Mouse (Mus musculus) kidney, postnatal 14 days (tissue): Measurements from ENCODE around the gene Pcolce.

Experiments
- DNase-seq: peaks from one replicate; pipeline ENCODE4 v3.0.0; 2022; ENCODE audit warnings: mixed read lengths

Gene Pcolce

GRCm38 (mm10) chr5:137595921-137596320, 17.7 kb downstream of the Pcolce start:
- no peak for DNase-seq

GRCm38 (mm10) chr5:137590507-137590906, 23.1 kb downstream of the Pcolce start:
- no peak for DNase-seq

- DNase-seq: peak; percentile 79
Measured at GRCm38 (mm10) chr5:137584976-137585375, 28.6 kb downstream of the Pcolce start.

- no peak for DNase-seq
Measured at GRCm38 (mm10) chr5:137583670-137584169, 29.9 kb downstream of the Pcolce start.

GRCm38 (mm10) chr5:137582702-137583101, 30.9 kb downstream of the Pcolce start:
- DNase-seq: no peak

GRCm38 (mm10) chr5:137580246-137580645, 33.3 kb downstream of the Pcolce start:
- DNase-seq: no peak

- peak; percentile 41 for DNase-seq
Measured at GRCm38 (mm10) chr5:137574470-137574901, 39.1 kb downstream of the Pcolce start.

- DNase-seq: no peak
Measured at GRCm38 (mm10) chr5:137570691-137571586, 42.6 kb downstream of the Pcolce start.

GRCm38 (mm10) chr5:137570181-137570580, 43.4 kb downstream of the Pcolce start:
- no peak for DNase-seq

GRCm38 (mm10) chr5:137569665-137570064, 43.9 kb downstream of the Pcolce start, which contains the start of gene Tfr2:
Gene Tfr2, plus strand, starts transcription at chr5:137569840.
- peak; percentile 63 for DNase-seq

GRCm38 (mm10) chr5:137569031-137569430, 44.6 kb downstream of the Pcolce start:
- DNase-seq: no peak

- no peak for DNase-seq
Measured at GRCm38 (mm10) chr5:137568223-137568798, 45.3 kb downstream of the Pcolce start.

GRCm38 (mm10) chr5:137566416-137566815, 47.2 kb downstream of the Pcolce start:
- no peak for DNase-seq

GRCm38 (mm10) chr5:137565744-137566143, 47.8 kb downstream of the Pcolce start:
- no peak for DNase-seq

- no peak for DNase-seq
Measured at GRCm38 (mm10) chr5:137562965-137563364, 50.6 kb downstream of the Pcolce start.

GRCm38 (mm10) chr5:137561556-137561955, 52.0 kb downstream of the Pcolce start:
- no peak for DNase-seq
